Mouse (Mus musculus) E14TG2a.4 (cell line): ENCODE results near the gene Pitpna.

ENCODE experiments used
- CTCF ChIP-seq: conservative IDR thresholded peaks from 2 replicates; pipeline ENCODE4 v1.5.1; 2014; ENCODE audit warnings: low read length
- NANOG ChIP-seq: IDR thresholded peaks from 2 replicates; pipeline ENCODE4 v1.6.1; 2014; ENCODE audit warnings: borderline replicate concordance, low read length, mixed read lengths

DNA sequence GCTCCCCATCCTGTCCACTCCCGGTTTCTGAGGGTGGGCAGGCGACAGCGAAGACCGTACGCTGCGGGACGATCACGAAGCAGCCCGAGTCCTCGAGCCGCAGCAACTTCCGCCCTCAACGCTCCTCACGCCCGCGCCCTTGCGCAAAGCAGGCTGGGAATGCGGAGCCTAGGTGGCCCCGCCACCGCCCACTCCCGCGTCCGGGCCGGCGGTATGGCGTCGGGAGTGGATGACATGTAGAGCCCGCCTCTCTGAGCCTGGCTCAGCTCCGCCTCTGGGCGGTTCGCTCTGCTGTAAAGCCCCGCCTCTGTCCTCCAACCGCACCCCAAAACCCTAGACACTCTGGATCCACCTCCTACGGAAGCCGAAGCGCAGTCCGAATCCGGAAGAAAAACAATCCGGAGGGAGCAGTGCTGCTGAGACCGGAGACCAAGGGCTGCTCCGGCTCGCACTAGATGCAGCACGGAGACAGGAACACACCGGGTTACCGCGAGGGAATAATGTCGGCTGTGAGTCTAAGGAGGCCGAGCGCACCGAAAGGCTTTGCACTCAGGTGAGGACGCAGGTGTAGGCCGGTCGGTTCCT, 42.8 kb downstream of the Pitpna start, which contains the start of gene Inpp5k:
- TF ChIP-seq CTCF (no peak), NANOG (no peak)
